Mouse (Mus musculus) heart, postnatal 25 days (tissue): ENCODE data around the gene Parva. TPM values are rescaled to one million over a fixed set of nuclear protein-coding genes. Genes with fewer than 3 reads are reported as not detected.

Experiments used
- DNase-seq: peaks from one replicate; pipeline ENCODE4 v3.0.0; 2022; ENCODE audit warnings: low spot score
- intact Hi-C: fragments of 180-260 bp; cut with DNase I; formaldehyde crosslinking; loops from one replicate; pipeline ENCODE4 v1.15.1; 2025
- total RNA-seq, 2 experiments: library from RNA; stranded (reverse); gene quantifications; 2 replicates each; pipeline ENCODE4 v1.2.3; 2021

Parva gene
- total RNA-seq, 2 experiments from 2014 or later, result 55.2 to 61.3 TPM

GRCm38 (mm10) chr7:112416730-112417513 is 10.4 kb upstream of the Parva start:
- no peak for DNase-seq
- intact Hi-C loops, result no loop called here

- intact Hi-C loops, result no loop called here
- DNase-seq, result no peak
Measured at GRCm38 (mm10) chr7:112417598-112417997, 9.7 kb upstream of the Parva start.

- no peak for DNase-seq
- intact Hi-C loops, result no loop called here
Measured at GRCm38 (mm10) chr7:112423438-112423837, 3.9 kb upstream of the Parva start.

- intact Hi-C loops, result no loop called here
- DNase-seq, result no peak
Measured at GRCm38 (mm10) chr7:112426811-112427210, 494 bp upstream of the Parva start.

- peak; percentile 82 for DNase-seq
- intact Hi-C loops, result no loop called here
Measured at GRCm38 (mm10) chr7:112428158-112428535, 842 bp downstream of the Parva start.

- intact Hi-C loops, result no loop called here
- DNase-seq, result no peak
Measured at GRCm38 (mm10) chr7:112439846-112440245, 12.5 kb downstream of the Parva start.

GRCm38 (mm10) chr7:112444152-112444984 is 17.1 kb downstream of the Parva start:
- no peak for DNase-seq
- intact Hi-C loops, result no loop called here

GRCm38 (mm10) chr7:112444985-112445367 is 17.7 kb downstream of the Parva start:
- intact Hi-C loops, result no loop called here
- no peak for DNase-seq

- no peak for DNase-seq
- intact Hi-C loops, result no loop called here
Measured at GRCm38 (mm10) chr7:112446498-112446897, 19.2 kb downstream of the Parva start.

- no peak for DNase-seq
- intact Hi-C loops, result no loop called here
Measured at GRCm38 (mm10) chr7:112449954-112450700, 22.8 kb downstream of the Parva start.

GRCm38 (mm10) chr7:112452471-112452870 is 25.2 kb downstream of the Parva start:
- DNase-seq, result no peak
- intact Hi-C loops, result no loop called here

- intact Hi-C loops, result no loop called here
- no peak for DNase-seq
Measured at GRCm38 (mm10) chr7:112453805-112454214, 26.5 kb downstream of the Parva start.

- intact Hi-C loops, result no loop called here
- no peak for DNase-seq
Measured at GRCm38 (mm10) chr7:112454380-112454779, 27.1 kb downstream of the Parva start.

- intact Hi-C loops, result no loop called here
- no peak for DNase-seq
Measured at GRCm38 (mm10) chr7:112454951-112455350, 27.6 kb downstream of the Parva start.

- DNase-seq, result no peak
- intact Hi-C loops, result no loop called here
Measured at GRCm38 (mm10) chr7:112455566-112456110, 28.3 kb downstream of the Parva start.

GRCm38 (mm10) chr7:112457373-112457772 is 30.1 kb downstream of the Parva start:
- intact Hi-C loops, result no loop called here
- DNase-seq, result no peak

- no peak for DNase-seq
- intact Hi-C loops, result no loop called here
Measured at GRCm38 (mm10) chr7:112457920-112458319, 30.6 kb downstream of the Parva start.

- DNase-seq, result no peak
- intact Hi-C loops, result no loop called here
Measured at GRCm38 (mm10) chr7:112458440-112458839, 31.1 kb downstream of the Parva start.

GRCm38 (mm10) chr7:112463074-112463473 is 35.8 kb downstream of the Parva start:
- DNase-seq, result no peak
- intact Hi-C loops, result no loop called here

- intact Hi-C loops, result loop anchor here (5.0 kb wide), 1 partner anchor 666 kb away; no protein-coding TSS in a partner anchor
- DNase-seq, result no peak
Measured at GRCm38 (mm10) chr7:112465920-112466319, 38.6 kb downstream of the Parva start.
